ENCODE assay signal across 18 mouse cellular contexts in genomic region chr8:115719126-115719525, GRCm38 (mm10). TPM values are rescaled to one million over a fixed set of nuclear protein-coding genes. Genes with fewer than 3 reads are reported as not detected.
DNase-seq lines count a peak whose midpoint lies in the region; ATAC-seq and TF ChIP-seq lines count a peak whose summit lies in the region.
"Had no signal": no experiment of that assay in that cellular context is flagged by ENCODE, and none has a peak within 500 bp of the region (broad histone marks: within the 10 kb centered on the region; RNA-seq: fewer than 3 reads in every experiment).

No protein-coding gene starts in this region.

- WGBS in liver, adult 2 months, result 15% methylated on average over 7 of the region's 7 CpGs
- 60% methylated on average over 7 of the region's 7 CpGs for WGBS in liver, embryonic 12.5 days (ENCODE audit: insufficient replicate concordance)
- WGBS in midbrain, embryonic 10.5 days, result 81% methylated on average over 7 of the region's 7 CpGs

- H3K36me3 ChIP-seq in liver, adult 2 months (ENCODE audit: control insufficient read depth, insufficient read depth, low read length), result no peaks in the 10 kb centered on the region
- H3K36me3 ChIP-seq in liver, embryonic 12.5 days, result no peaks in the 10 kb centered on the region
- no peaks in the 10 kb centered on the region for H3K36me3 ChIP-seq in midbrain, embryonic 10.5 days
- H3K36me3 ChIP-seq: hindbrain, embryonic 12.5 days had no signal

- H3K79me2 ChIP-seq in liver, adult 2 months (ENCODE audit: control insufficient read depth, insufficient read depth, low read length), result no peaks in the 10 kb centered on the region

- H3K4me2 ChIP-seq in liver, embryonic 12.5 days, result no peak overlapping the region
- H3K4me2 ChIP-seq: forebrain, embryonic 13.5 days; hindbrain, embryonic 12.5 days; liver, embryonic 11.5 days had no signal

- no peak for ATAC-seq in liver, embryonic 12.5 days
- ATAC-seq: activated CD4-positive, CD25-positive, alpha-beta regulatory T cell, adult 4 months; forebrain, embryonic 13.5 days; midbrain, embryonic 16.5 days had no signal

- H3K27me3 ChIP-seq in liver, adult 2 months (ENCODE audit: control insufficient read depth, insufficient read depth, low read length), result no peaks in the 10 kb centered on the region
- no peaks in the 10 kb centered on the region for H3K27me3 ChIP-seq in liver, embryonic 12.5 days (replicated peaks)
- peaks cover 6% of the 10 kb centered on the region for H3K27me3 ChIP-seq in midbrain, embryonic 10.5 days (ENCODE audit: low read depth, poor library complexity, severe bottlenecking)
- H3K27me3 ChIP-seq: forebrain, embryonic 13.5 days; hindbrain, embryonic 12.5 days had no signal

- peak; percentile 33 to 40 for DNase-seq in cerebellum, postnatal 10 days
- no peak for DNase-seq in cerebellum, adult 9-11 months
- DNase-seq in liver, adult 2 months (ENCODE audit: extremely low read depth, low read depth, low spot score), result peak; percentile 95
- peak; percentile 85 to 91 for DNase-seq in kidney, postnatal 36 days
- DNase-seq in gastrocnemius, postnatal 25 days, result no peak
- no peak for DNase-seq in midbrain, embryonic 10.5 days (ENCODE audit: low spot score)
- DNase-seq: B cell, adult 2 months; gastrocnemius, postnatal 14 days; lung, postnatal 14 days; retina, postnatal 1 day had no signal

- peaks cover 12% of the 10 kb centered on the region; the same call in 1 of the 2 replicates for H3K4me1 ChIP-seq in liver, adult 2 months (ENCODE audit: control insufficient read depth, insufficient read depth, low read length)
- no peaks in the 10 kb centered on the region for H3K4me1 ChIP-seq in liver, embryonic 12.5 days
- H3K4me1 ChIP-seq in brown adipose tissue, adult 24 weeks (ENCODE audit: control insufficient read depth, insufficient read depth, insufficient read length, low read length), result no peaks in the 10 kb centered on the region
- peaks cover 8% of the 10 kb centered on the region; the same call in 1 of the 2 replicates for H3K4me1 ChIP-seq in midbrain, embryonic 10.5 days
- H3K4me1 ChIP-seq: forebrain, embryonic 13.5 days; hindbrain, embryonic 12.5 days had no signal

- H3K4me3 ChIP-seq in liver, adult 2 months (ENCODE audit: insufficient read depth, low read depth, low read length), result no peak overlapping the region
- no peak overlapping the region for H3K4me3 ChIP-seq in liver, embryonic 12.5 days
- peak overlapping the region; percentile 19; the same call in 1 of the 2 replicates for H3K4me3 ChIP-seq in brown adipose tissue, adult 24 weeks (ENCODE audit: insufficient read depth, low read depth, low read length)
- H3K4me3 ChIP-seq in midbrain, embryonic 10.5 days, result no peak overlapping the region
- H3K4me3 ChIP-seq: forebrain, embryonic 13.5 days; hindbrain, embryonic 12.5 days had no signal

- TF ChIP-seq CTCF in liver, adult 2 months (IDR thresholded peaks at IDR 0.05; ENCODE audit: low read depth, low read length), result no peak

- TF ChIP-seq POLR2A in liver, adult 2 months (IDR thresholded peaks at IDR 0.05; ENCODE audit: extremely low read depth, insufficient read depth, low read length), result no peak

- no peaks in the 10 kb centered on the region for H3K9me3 ChIP-seq in liver, embryonic 12.5 days (replicated peaks)
- H3K9me3 ChIP-seq in midbrain, embryonic 10.5 days (replicated peaks), result no peaks in the 10 kb centered on the region
- H3K9me3 ChIP-seq: forebrain, embryonic 13.5 days; hindbrain, embryonic 12.5 days had no signal

- no peak overlapping the region for H3K9ac ChIP-seq in liver, adult 2 months (ENCODE audit: low read depth, low read length)
- H3K9ac ChIP-seq in liver, embryonic 12.5 days, result no peak overlapping the region
- H3K9ac ChIP-seq: forebrain, embryonic 13.5 days; hindbrain, embryonic 12.5 days had no signal

- H3K27ac ChIP-seq in liver, adult 2 months (replicated peaks; ENCODE audit: insufficient read depth, low read depth, low read length), result peak overlapping the region; percentile 79
- H3K27ac ChIP-seq in liver, embryonic 12.5 days, result no peak overlapping the region
- H3K27ac ChIP-seq in brown adipose tissue, adult 24 weeks (replicated peaks; ENCODE audit: low read depth, low read length), result peak overlapping the region; percentile 9; the same call in 1 of the 2 replicates
- no peak overlapping the region for H3K27ac ChIP-seq in midbrain, embryonic 10.5 days (replicated peaks)
- H3K27ac ChIP-seq: forebrain, embryonic 13.5 days; hindbrain, embryonic 12.5 days had no signal

RNA-seq across cellular contexts. Expression of gene Maf, which starts 11.5 kb away (rescaled TPM):
- 9.9 and 10.6 TPM in 2 replicates for total RNA-seq in liver, adult 2 months (2014; rRNA removed)
- polyA plus RNA-seq in liver, adult 2 months (2012; rRNA removed), result 5.0 and 6.4 TPM in 2 replicates
- 2.5 and 3.2 TPM in 2 replicates for polyA plus RNA-seq in liver, embryonic 12.5 days (2016; fragmentation: Nextera tagmentation; extraction: Ambion mirVana)
- 8.0 and 11.3 TPM in 2 replicates for polyA plus RNA-seq in brown adipose tissue, adult 24 weeks (2012; ENCODE audit: insufficient read depth, insufficient read length, missing spikeins)
- total RNA-seq in gastrocnemius, postnatal 25 days (2021), result 100 to 1,000 TPM in 1 of 2 experiments, 10 to 100 TPM in 1; 85.0 to 103 TPM
- 2.2 and 2.6 TPM in 2 replicates for polyA plus RNA-seq in midbrain, embryonic 10.5 days (2016; fragmentation: Nextera tagmentation; extraction: Ambion mirVana)
- total RNA-seq: MEL had no signal

Comparison
In these comparisons a context has a peak if more than half of its experiments do, and no peak if none do; other contexts are left out.
1. DNase-seq: peak in cerebellum, postnatal 10 days (2 of 2), liver, adult 2 months (single experiment) and kidney, postnatal 36 days (2 of 2); none in cerebellum, adult 9-11 months (single experiment), gastrocnemius, postnatal 25 days (single experiment) and midbrain, embryonic 10.5 days (single experiment).
2. H3K27ac ChIP-seq: peak in liver, adult 2 months (single experiment) and brown adipose tissue, adult 24 weeks (single experiment); none in liver, embryonic 12.5 days (single experiment) and midbrain, embryonic 10.5 days (single experiment).